Mouse (Mus musculus) stomach, postnatal 0 days (tissue): Measurements from ENCODE around the gene Abce1.
A peak's percentile ranks its signal among the peaks of the same experiment; 100 is the strongest.

Source experiments
- CTCF ChIP-seq: IDR thresholded peaks from 2 replicates; pipeline ENCODE4 v1.5.1; 2016; ENCODE audit warnings: antibody characterized with exemption, low read depth, mild to moderate bottlenecking, moderate library complexity
- EP300 ChIP-seq: optimal IDR thresholded peaks from 2 replicates; pipeline ENCODE3; 2016; ENCODE audit warnings: antibody characterized with exemption

- peak; percentile 30 for TF ChIP-seq CTCF
- no peak for TF ChIP-seq EP300
Observed at GRCm38 (mm10) chr8:79639586-79640451, 71.7 kb downstream of the Abce1 start, which contains the start of gene Otud4.
